Mouse (Mus musculus) ES-Bruce4 (cell line): ENCODE results near the gene Ccar1.

ENCODE experiments used
- CTCF ChIP-seq: IDR thresholded peaks from one replicate; pipeline ENCODE4 v1.8.1; 2011; ENCODE audit warnings: low read depth, low read length
- EP300 ChIP-seq: IDR thresholded peaks from 2 replicates; pipeline ENCODE4 v1.6.1; 2011; ENCODE audit warnings: low read depth, low read length; ENCODE audit not compliant: insufficient read depth
- POLR2A ChIP-seq: IDR thresholded peaks from one replicate; pipeline ENCODE4 v1.8.1; 2011; ENCODE audit warnings: low read length; ENCODE audit not compliant: insufficient read depth

GRCm38 (mm10) chr10:62824474-62824873 is 32.4 kb upstream of the Ccar1 start:
- no peak for TF ChIP-seq POLR2A
- no peak for TF ChIP-seq CTCF
- no peak for TF ChIP-seq EP300
